Mouse (Mus musculus) hematopoietic multipotent progenitor cell, adult 10-12 weeks (in vitro differentiated cells): ENCODE results near the gene Gtf2a1. TPM values are rescaled to one million over a fixed set of nuclear protein-coding genes. Genes with fewer than 3 reads are reported as not detected.

Source experiments
- polyA plus RNA-seq: library from polyadenylated mRNA; stranded (reverse); fragments of >175 nt; gene quantifications from 2 replicates; pipeline ENCODE4 v1.2.3, GENCODE M21; 2012; ENCODE audit warnings: low replicate concordance

Gtf2a1 gene
- polyA plus RNA-seq: 7.4 and 12.4 TPM in 2 replicates

DNA sequence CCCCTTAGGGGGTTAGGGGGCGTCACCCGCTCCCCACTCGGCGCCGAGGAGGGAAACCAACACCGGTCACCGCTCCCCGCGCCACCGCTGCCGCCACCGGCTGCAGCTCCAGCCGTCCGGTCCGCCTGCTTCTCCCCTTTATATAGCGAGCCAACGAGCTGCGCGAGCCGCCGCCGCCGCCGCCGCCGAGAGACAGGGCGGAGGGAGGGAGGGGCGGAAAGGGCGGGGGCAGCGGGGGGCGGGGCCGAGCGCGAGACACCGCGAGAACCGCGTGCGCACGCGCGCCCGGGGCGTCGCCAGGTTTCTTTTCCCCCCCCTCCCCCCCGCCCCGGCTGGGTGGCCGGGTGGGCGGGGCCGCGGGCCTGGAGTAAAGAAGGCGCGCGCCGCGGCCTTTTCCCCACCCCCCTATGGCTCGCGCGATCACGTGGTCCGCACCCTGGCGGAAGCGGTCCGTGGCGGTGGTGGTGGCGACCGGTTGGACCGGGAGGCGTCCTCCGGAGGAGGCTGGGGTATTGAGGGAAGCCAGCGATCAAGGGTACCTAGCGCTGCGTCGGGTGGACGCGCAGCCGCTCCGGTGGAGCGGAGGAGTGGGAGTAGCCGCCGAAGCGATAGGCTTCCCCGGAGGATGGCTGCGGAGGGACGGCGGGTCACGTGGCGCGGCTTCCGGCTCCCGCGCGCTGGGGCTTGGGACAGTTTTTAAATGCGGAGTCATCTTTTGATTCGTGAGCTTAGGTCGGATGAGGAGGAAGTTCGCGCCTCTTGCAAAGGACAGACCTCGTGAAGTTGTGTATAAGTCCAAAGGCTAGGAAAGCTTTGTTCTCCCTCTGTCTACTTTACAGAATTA is at the start of gene Gtf2a1:
Gene Gtf2a1, minus strand, starts transcription at position 641 of the 844 bp plus-strand sequence.

Other genes with a start within 250 kb of the Gtf2a1 start
- gene Cep128, start 206.1 kb downstream of the Gtf2a1 start, polyA plus RNA-seq: 1.9 and 3.0 TPM in 2 replicates
- not detected in 2 replicates for gene Tshr, start 205.9 kb downstream of the Gtf2a1 start, polyA plus RNA-seq
- gene Ston2, start 197.9 kb upstream of the Gtf2a1 start, polyA plus RNA-seq: 5.7 and 6.9 TPM in 2 replicates